Comparison of ENCODE assay signal across 9 mouse cellular contexts in genomic region chr1:87447183-87448104, GRCm38 (mm10). TPM values are rescaled to one million over a fixed set of nuclear protein-coding genes. Genes with fewer than 3 reads are reported as not detected.
DNase-seq lines count a peak whose midpoint lies in the region; ATAC-seq and TF ChIP-seq lines count a peak whose summit lies in the region.
"Had no signal": no experiment of that assay in that cellular context is flagged by ENCODE, and none has a peak within 500 bp of the region (broad histone marks: within the 10 kb centered on the region; RNA-seq: fewer than 3 reads in every experiment).

No protein-coding gene starts in this region.

- H3K27ac ChIP-seq in heart, postnatal 0 days (ENCODE audit: low read depth): no peak overlapping the region
- H3K27ac ChIP-seq: midbrain, embryonic 12.5 days had no signal

- no peaks in the 10 kb centered on the region for H3K27me3 ChIP-seq in heart, postnatal 0 days (ENCODE audit: control insufficient read depth, insufficient read depth, low read length)
- H3K27me3 ChIP-seq in splenic B cell, adult 2 months (ENCODE audit: control insufficient read depth, insufficient read depth, low read length, poor library complexity, severe bottlenecking): no peaks in the 10 kb centered on the region; the same call in 1 of the 2 replicates
- H3K27me3 ChIP-seq: midbrain, embryonic 12.5 days had no signal

- H3K4me1 ChIP-seq in heart, postnatal 0 days (ENCODE audit: control insufficient read depth, insufficient read depth): no peaks in the 10 kb centered on the region
- H3K4me1 ChIP-seq: midbrain, embryonic 12.5 days had no signal

- no peaks in the 10 kb centered on the region for H3K9me3 ChIP-seq in heart, postnatal 0 days (replicated peaks; ENCODE audit: control insufficient read depth, low read length)
- H3K9me3 ChIP-seq: midbrain, embryonic 12.5 days had no signal

- H3K36me3 ChIP-seq in heart, postnatal 0 days (replicated peaks; ENCODE audit: control insufficient read depth, insufficient read depth, low read length): peaks cover 72% of the 10 kb centered on the region
- peaks cover 15% of the 10 kb centered on the region for H3K36me3 ChIP-seq in splenic B cell, adult 2 months (ENCODE audit: control insufficient read depth, insufficient read depth, low read length, poor library complexity, severe bottlenecking)

- no peak overlapping the region for H3K4me2 ChIP-seq in heart, postnatal 0 days (ENCODE audit: low read depth, low read length)
- H3K4me2 ChIP-seq: midbrain, embryonic 12.5 days had no signal

- peak; percentile 22 to 56 for DNase-seq in kidney, adult 8-10 months
- DNase-seq in kidney, adult 11 months: no peak
- DNase-seq in ZHBTc4 (ENCODE audit: low read depth, low spot score): peak; percentile 64
- peak; percentile 62 to 75 for DNase-seq in cerebellum, postnatal 4 days (ENCODE audit: low spot score in 2 of 2)
- peak; percentile 51 for DNase-seq in heart, postnatal 0 days (ENCODE audit: low spot score)
- peak; percentile 71 to 80 for DNase-seq in left cerebral cortex, adult 18-20 months (ENCODE audit: low spot score in 2 of 2)
- DNase-seq in splenic B cell, adult 2 months (ENCODE audit: low read depth, low spot score): peak; percentile 81

- TF ChIP-seq CTCF in heart, postnatal 0 days (IDR thresholded peaks at IDR 0.05; ENCODE audit: low read depth): peak; percentile 70

- H3K4me3 ChIP-seq in heart, postnatal 0 days (ENCODE audit: low read depth, low read length): no peak overlapping the region
- H3K4me3 ChIP-seq: midbrain, embryonic 12.5 days had no signal

- peak; percentile 55; the same call in 1 of the 2 replicates for ATAC-seq in heart, postnatal 0 days (ENCODE audit: insufficient read depth, low read depth)
- peak; percentile 66 for ATAC-seq in monocyte, adult 5-6 weeks (replicated peaks; ENCODE audit: insufficient number of reproducible peaks, low FRiP score, low TSS enrichment, poor library complexity, severe bottlenecking)

- H3K9ac ChIP-seq in heart, postnatal 0 days (replicated peaks; ENCODE audit: low read depth, low read length): no peak overlapping the region
- H3K9ac ChIP-seq: midbrain, embryonic 12.5 days had no signal

- no peak for TF ChIP-seq EP300 in heart, postnatal 0 days (IDR thresholded peaks at IDR 0.05; ENCODE audit: low read depth)

- WGBS in heart, postnatal 0 days: 40% methylated on average over 5 of the region's 5 CpGs

RNA-seq across cellular contexts. Expression of gene Snorc, which starts 22.6 kb away (rescaled TPM):
- total RNA-seq in heart, postnatal 0 days (2014; rRNA removed; ENCODE audit: low replicate concordance): not detected in 2 replicates
- polyA plus RNA-seq in heart, postnatal 0 days (2015; fragmentation: Nextera tagmentation; extraction: Ambion mirVana): not detected in 2 replicates
- total RNA-seq in left cerebral cortex, adult 18-20 months (2021): under 1 TPM in 1 of 2 experiments, not detected in 1; 0.82 TPM
- not detected in 3 replicates for total RNA-seq in monocyte, adult 5-6 weeks (2017)
- polyA plus RNA-seq: midbrain, embryonic 12.5 days had no signal

RNA-seq across cellular contexts. Expression of gene Kcnj13, which starts 52.9 kb away (rescaled TPM):
- total RNA-seq in heart, postnatal 0 days (2014; rRNA removed; ENCODE audit: low replicate concordance): not detected in 2 replicates
- 0.38 and 0.83 TPM in 2 replicates for polyA plus RNA-seq in heart, postnatal 0 days (2015; fragmentation: Nextera tagmentation; extraction: Ambion mirVana)
- total RNA-seq in left cerebral cortex, adult 18-20 months (2021): 1 to 10 TPM; 3.1 to 4.5 TPM
- total RNA-seq in monocyte, adult 5-6 weeks (2017): not detected in 3 replicates
